Mouse (Mus musculus) embryonic fibroblast, embryonic 13.5 days (primary cell): ENCODE data around the gene Hlcs.

ENCODE experiments used
- CTCF ChIP-seq: IDR thresholded peaks from 2 replicates; pipeline ENCODE4 v1.5.1; 2011; ENCODE audit warnings: mild to moderate bottlenecking, control low read depth, low read length, moderate library complexity, borderline replicate concordance; ENCODE audit not compliant: insufficient read depth
- POLR2A ChIP-seq: IDR thresholded peaks from 2 replicates; pipeline ENCODE4 v1.6.1; 2011; ENCODE audit warnings: low read depth, mild to moderate bottlenecking, control low read depth, low read length, moderate library complexity

DNA sequence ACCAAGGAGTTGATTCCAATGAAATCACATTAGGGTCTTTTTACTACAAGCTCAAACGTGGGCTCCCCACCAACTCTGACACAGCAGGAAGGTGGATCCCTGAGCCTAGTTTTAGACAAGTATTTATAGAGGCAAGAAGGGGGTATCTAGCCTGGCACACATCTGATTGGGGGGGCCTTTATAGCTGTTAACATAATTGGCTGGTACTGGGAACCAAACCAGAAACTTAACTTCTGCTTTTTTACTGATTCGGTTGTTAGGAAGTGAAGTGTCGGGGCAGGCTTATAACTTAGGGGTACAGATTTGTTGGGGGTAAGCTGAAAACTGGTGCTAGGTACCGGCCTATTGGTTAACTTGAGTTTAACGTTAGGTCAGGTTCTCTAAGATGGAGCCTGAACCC, 6.9 kb upstream of the Hlcs start:
- TF ChIP-seq CTCF (no peak), POLR2A (no peak)
